Mouse (Mus musculus): ENCODE results near the gene Ffar2.

Ffar2 gene

DNA sequence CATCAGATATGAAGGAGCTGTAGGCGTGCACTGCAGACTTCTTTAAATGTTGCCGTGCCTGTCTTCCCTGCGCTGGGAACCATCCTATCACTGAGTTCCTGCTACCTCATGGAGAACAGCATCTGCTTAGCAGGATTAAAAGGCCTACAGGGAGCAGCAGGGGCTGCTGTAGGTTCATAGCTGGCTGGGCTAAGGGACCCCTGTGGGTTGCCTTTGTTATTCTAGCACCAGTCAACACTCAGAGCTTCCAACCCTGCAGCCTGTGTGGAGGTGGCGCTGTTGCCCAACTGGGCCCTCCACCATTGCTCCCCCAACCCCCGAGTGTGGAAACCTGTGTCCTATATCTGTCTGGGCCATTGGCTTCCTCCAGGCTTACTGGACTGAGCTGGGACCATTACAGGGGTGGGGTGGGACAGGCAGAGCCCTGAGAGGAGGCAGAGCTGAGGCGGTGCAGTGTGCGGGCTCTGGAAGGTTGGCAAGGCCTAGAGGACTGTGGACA, 46.4 kb downstream of the Ffar2 start:
- CTCF ChIA-PET, result no interaction called here

- CTCF ChIA-PET, result interaction anchor here (0.7 kb wide), 1 partner anchor 13 kb away, joined by 7 read pairs; the partner anchor contains the start of gene Dmkn
These were observed 47.5 kb downstream of the Ffar2 start for GRCm38 (mm10) chr7:30776104-30776503.

DNA sequence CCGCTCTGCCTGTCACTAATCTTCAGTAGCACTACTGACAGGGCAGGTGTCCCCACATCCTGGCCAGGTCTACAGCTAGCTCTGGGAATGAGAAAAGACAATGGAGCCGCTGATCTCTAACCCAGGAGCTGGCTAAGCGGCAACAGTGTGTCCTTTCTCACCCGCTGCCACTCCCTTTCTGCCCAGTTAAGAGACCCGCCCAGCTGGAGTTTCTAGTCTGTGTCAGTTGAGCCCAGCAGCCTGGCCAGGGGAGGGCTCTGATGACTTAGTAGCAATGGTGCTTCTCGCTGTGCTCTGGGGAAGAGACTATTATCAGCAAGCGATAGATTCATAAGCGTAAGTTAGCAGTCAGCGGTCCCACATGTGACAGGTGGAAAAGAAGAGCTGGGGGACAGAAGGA, 54.3 kb downstream of the Ffar2 start:
- CTCF ChIA-PET, result no interaction called here
